Mouse (Mus musculus) ES-E14 (cell line): ENCODE data around the gene Exph5. TPM values are rescaled to one million over a fixed set of nuclear protein-coding genes. Genes with fewer than 3 reads are reported as not detected.
A peak's percentile ranks its signal among the peaks of the same experiment; 100 is the strongest.

ENCODE experiments used
- DNase-seq: peaks from one replicate; pipeline ENCODE4 v3.0.0-alpha.2; 2013; ENCODE audit warnings: low read depth, low spot score
- H3K27ac ChIP-seq: 2 replicates; pipeline ENCODE4 v1.5.1; 2012; ENCODE audit warnings: low read depth, mild to moderate bottlenecking, low read length, moderate library complexity, mixed read lengths; ENCODE audit not compliant: poor library complexity, insufficient read depth, severe bottlenecking
- H3K36me3 ChIP-seq: 2 replicates; pipeline ENCODE4 v1.6.1; 2012; ENCODE audit warnings: mild to moderate bottlenecking, low read length, moderate library complexity, mixed read lengths; ENCODE audit not compliant: control insufficient read depth, poor library complexity, insufficient read depth, severe bottlenecking
- H3K4me1 ChIP-seq, 2 experiments: fragments of 150-350 bp in 1 of 2; sonication (generic) in 1 of 2; 2 replicates each; pipeline ENCODE4 v1.6.1; 2012; ENCODE audit warnings: low read length in 2 of 2, mild to moderate bottlenecking in 1 of 2, mixed read lengths in 1 of 2; ENCODE audit not compliant: control insufficient read depth in 2 of 2, insufficient read depth in 2 of 2, poor library complexity in 1 of 2
- H3K4me3 ChIP-seq, 2 experiments: fragments of 150-350 bp in 1 of 2; sonication (generic) in 1 of 2; 2 replicates each; pipeline ENCODE4 v1.5.1; 2012; ENCODE audit warnings: low read length in 2 of 2, low read depth in 1 of 2, mild to moderate bottlenecking in 1 of 2, mixed read lengths in 1 of 2; ENCODE audit not compliant: insufficient read depth in 1 of 2, poor library complexity in 1 of 2, severe bottlenecking in 1 of 2
- H3K9ac ChIP-seq: 2 replicates; pipeline ENCODE4 v1.6.1; 2012; ENCODE audit warnings: low read depth, mild to moderate bottlenecking, low read length, mixed read lengths; ENCODE audit not compliant: poor library complexity, insufficient read depth, severe bottlenecking
- H3K9me3 ChIP-seq: fragments of 150-350 bp; sonication (generic); 2 replicates; pipeline ENCODE4 v1.6.1; 2012; ENCODE audit warnings: low read depth, mild to moderate bottlenecking, low read length; ENCODE audit not compliant: control insufficient read depth, insufficient read depth
- CHD2 ChIP-seq: IDR thresholded peaks from 2 replicates; pipeline ENCODE4 v1.6.1; 2014; ENCODE audit warnings: mild to moderate bottlenecking, low read depth, low read length, inconsistent platforms
- HCFC1 ChIP-seq: IDR thresholded peaks from 2 replicates; pipeline ENCODE4 v1.6.1; 2012; ENCODE audit warnings: low read length, inconsistent platforms, borderline replicate concordance; ENCODE audit not compliant: insufficient read depth
- MAFK ChIP-seq: IDR thresholded peaks from 2 replicates; pipeline ENCODE4 v1.6.1; 2014; ENCODE audit warnings: mild to moderate bottlenecking, low read depth, low read length, inconsistent platforms; ENCODE audit not compliant: insufficient read depth
- ZC3H11A ChIP-seq: IDR thresholded peaks from 2 replicates; pipeline ENCODE4 v1.6.1; 2012; ENCODE audit warnings: low read depth, mild to moderate bottlenecking, inconsistent platforms, low read length, borderline replicate concordance
- ZNF384 ChIP-seq: IDR thresholded peaks from 2 replicates; pipeline ENCODE4 v1.6.1; 2012; ENCODE audit warnings: low read depth, low read length, inconsistent platforms
- in situ Hi-C, 2 experiments: fragments of 600-800 bp; cut with MboI; formaldehyde crosslinking; loops; one replicate each; pipeline ENCODE4 v1.15.1; 2025; ENCODE audit warnings: low sequenced_read_pairs in 2 of 2, inconsistent platforms in 1 of 2; ENCODE audit not compliant: unreplicated experiment in 2 of 2
- total RNA-seq: library from RNA; depleted of rRNA; stranded (reverse); fragments of 300-350 nt; gene quantifications from 2 replicates; pipeline ENCODE4 v1.2.3, GENCODE M21; 2012

Exph5 gene
- total RNA-seq, 1 experiment: 0.27 TPM

GRCm38 (mm10) chr9:53258199-53258598, 43.3 kb upstream of the Exph5 start:
- in situ Hi-C loops: loop anchor here (5.0 to 25.0 kb wide), 2 partner anchors 129 kb away; partner anchors contain the start of gene Kdelc2 (in 1 of the 2)
- no peak for TF ChIP-seq ZNF384
- no peak for TF ChIP-seq HCFC1
- TF ChIP-seq CHD2: no peak
- no peak for TF ChIP-seq MAFK
- TF ChIP-seq ZC3H11A: no peak
- no peak overlapping the region for H3K4me3 ChIP-seq
- H3K9me3 ChIP-seq: no peaks in the 10 kb centered on the region
- H3K36me3 ChIP-seq: no peaks in the 10 kb centered on the region
- no peak overlapping the region for H3K9ac ChIP-seq
- H3K4me1 ChIP-seq: peaks cover 0 to 14% of the 10 kb centered on the region in 2 experiments; a peak in 2 of 4 replicates
- DNase-seq: no peak
- no peak overlapping the region; the same call in 1 of the 2 replicates for H3K27ac ChIP-seq

GRCm38 (mm10) chr9:53264387-53264786, 37.1 kb upstream of the Exph5 start:
- peak; percentile 9 for DNase-seq
- in situ Hi-C loops: loop anchor here in 1 of 2 experiments (25.0 kb wide), 1 partner anchor 123 kb away; the partner anchor contains the start of gene Kdelc2

GRCm38 (mm10) chr9:53265589-53265988, 35.9 kb upstream of the Exph5 start:
- H3K36me3 ChIP-seq: no peaks in the 10 kb centered on the region
- TF ChIP-seq MAFK (no peak), ZNF384 (no peak)

More at GRCm38 (mm10) chr9:53264387-53264786, 37.1 kb upstream of the Exph5 start:
- no peaks in the 10 kb centered on the region for H3K9me3 ChIP-seq
- peaks cover 0 to 19% of the 10 kb centered on the region in 2 experiments; a peak in 2 of 4 replicates for H3K4me1 ChIP-seq
- H3K27ac ChIP-seq: no peak overlapping the region
- H3K36me3 ChIP-seq: no peaks in the 10 kb centered on the region
- H3K9ac ChIP-seq: no peak overlapping the region; the same call in 1 of the 2 replicates
- no peak overlapping the region for H3K4me3 ChIP-seq
- TF ChIP-seq CHD2: peak; percentile 37; the same call in 1 of the 2 replicates
- TF ChIP-seq ZNF384: no peak

GRCm38 (mm10) chr9:53268036-53268435, 33.4 kb upstream of the Exph5 start:
- Histone ChIP-seq H3K9ac (no peak overlapping the region), H3K27ac (no peak overlapping the region), H3K4me1 (peaks cover 0 to 12% of the 10 kb centered on the region in 2 experiments; a peak in 2 of 4 replicates), H3K9me3 (no peaks in the 10 kb centered on the region), H3K4me3 (no peak overlapping the region), H3K36me3 (no peaks in the 10 kb centered on the region)
- in situ Hi-C loops: loop anchor here in 1 of 2 experiments (25.0 kb wide), 1 partner anchor 119 kb away; the partner anchor contains the start of gene Kdelc2
- TF ChIP-seq ZNF384 (no peak), HCFC1 (no peak), MAFK (no peak), CHD2 (no peak), ZC3H11A (no peak)
- DNase-seq: no peak

More at GRCm38 (mm10) chr9:53265589-53265988, 35.9 kb upstream of the Exph5 start:
- in situ Hi-C loops: loop anchor here in 1 of 2 experiments (25.0 kb wide), 1 partner anchor 122 kb away; the partner anchor contains the start of gene Kdelc2
- no peak overlapping the region; the same call in 1 of the 2 replicates for H3K27ac ChIP-seq
- DNase-seq: peak; percentile 47
- no peaks in the 10 kb centered on the region for H3K9me3 ChIP-seq
- H3K4me3 ChIP-seq: no peak overlapping the region
- peaks cover 0 to 18% of the 10 kb centered on the region in 2 experiments; a peak in 2 of 4 replicates for H3K4me1 ChIP-seq
- no peak overlapping the region for H3K9ac ChIP-seq
